Mouse (Mus musculus) liver, embryonic 11.5 days (tissue): ENCODE measurements around the gene Pon3. TPM values are rescaled to one million over a fixed set of nuclear protein-coding genes. Genes with fewer than 3 reads are reported as not detected.

Experiments
- ATAC-seq: fragments of 200-750 bp; cut with Nextera tagmentation; replicated peaks from 2 replicates; pipeline ENCODE4 v1.8.0; 2017; ENCODE audit warnings: moderate number of reproducible peaks, mild to moderate bottlenecking, moderate TSS enrichment, moderate library complexity; ENCODE audit not compliant: low FRiP score
- DNase-seq: peaks from one replicate; pipeline ENCODE4 v3.0.0-alpha.2; 2017; ENCODE audit warnings: low spot score
- H3K27ac ChIP-seq: fragments of 300-500 bp; sonication (generic); 2 replicates; pipeline ENCODE4 v1.5.1; 2014; ENCODE audit warnings: mild to moderate bottlenecking, low read depth, low read length, control low read depth
- H3K27me3 ChIP-seq: fragments of 300-500 bp; sonication (generic); replicated peaks from 2 replicates; pipeline ENCODE4 v1.6.1; 2014; ENCODE audit warnings: low read length, mixed read lengths; ENCODE audit not compliant: control insufficient read depth, insufficient read depth
- H3K36me3 ChIP-seq: fragments of 300-500 bp; sonication (generic); 2 replicates; pipeline ENCODE4 v1.6.1; 2014; ENCODE audit warnings: mild to moderate bottlenecking, low read length, moderate library complexity, mixed read lengths; ENCODE audit not compliant: control insufficient read depth, insufficient read depth
- H3K4me1 ChIP-seq: fragments of 300-500 bp; sonication (generic); replicated peaks from 2 replicates; pipeline ENCODE4 v1.6.1; 2014; ENCODE audit warnings: low read length, mixed read lengths; ENCODE audit not compliant: control insufficient read depth, insufficient read depth
- H3K4me2 ChIP-seq: fragments of 300-500 bp; sonication (generic); 2 replicates; pipeline ENCODE4 v1.6.1; 2014; ENCODE audit warnings: mild to moderate bottlenecking, control low read depth, moderate library complexity
- H3K4me3 ChIP-seq: fragments of 300-500 bp; sonication (generic); 2 replicates; pipeline ENCODE4 v1.5.1; 2014; ENCODE audit warnings: low read depth, low read length, control low read depth
- H3K9ac ChIP-seq: fragments of 300-500 bp; sonication (generic); 2 replicates; pipeline ENCODE4 v1.6.1; 2014; ENCODE audit warnings: low read depth, low read length, control low read depth
- H3K9me3 ChIP-seq: fragments of 300-500 bp; sonication (generic); 2 replicates; pipeline ENCODE4 v1.6.1; 2016; ENCODE audit warnings: low read length, inconsistent platforms, mixed read lengths; ENCODE audit not compliant: control insufficient read depth
- WGBS: fragments of 180-500 bp; shearing (Covaris S2); extraction: QIAGEN DNeasy Blood & Tissue Kit; methylation state at CpG from one replicate; pipeline ENCODE4 v1.1.7; 2014; 5-methylcytosine and 5-hydroxymethylcytosine counted together
- polyA plus RNA-seq: library from polyadenylated mRNA; unstranded; fragments of >200 nt; fragmentation: Nextera tagmentation; extraction: Ambion mirVana; gene quantifications from 2 replicates; pipeline ENCODE4 v1.2.1, GENCODE M21; 2014

Pon3 gene
- polyA plus RNA-seq, 1 experiment from 2014 or later = 18.5 TPM

DNA sequence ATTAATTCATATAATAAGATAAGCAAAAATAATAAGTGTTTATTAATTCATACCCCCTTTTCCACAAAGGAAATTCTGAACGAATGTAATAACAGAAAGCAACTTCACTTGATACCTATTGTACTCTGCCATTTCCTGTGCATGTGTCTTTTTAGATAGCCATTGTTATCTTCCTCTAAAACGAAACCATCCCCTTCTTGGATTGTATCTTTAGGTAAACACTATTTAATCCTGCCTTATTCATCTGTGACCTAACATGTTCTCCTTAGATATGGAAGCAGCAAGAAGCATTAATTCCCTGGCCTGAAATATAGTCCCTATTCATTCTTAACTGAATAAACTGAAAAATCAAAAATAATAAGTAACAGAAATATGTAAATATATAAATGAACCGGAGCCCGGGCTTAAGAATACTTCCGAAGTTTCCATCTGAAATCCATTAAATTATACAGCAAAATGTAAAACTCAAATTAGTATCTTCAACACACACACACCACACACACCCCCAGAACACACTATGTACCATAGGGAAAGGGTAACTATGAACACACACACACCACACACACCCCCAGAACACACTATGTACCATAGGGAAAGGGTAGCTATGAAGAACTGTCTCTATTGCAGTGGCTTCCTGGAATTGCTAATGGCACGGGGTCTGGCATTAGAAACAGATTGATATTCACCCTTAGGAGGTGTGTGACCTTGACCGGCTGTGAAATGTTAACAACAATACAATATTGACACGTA lies 7.3 kb upstream of the Pon3 start:
- ATAC-seq (peak; percentile 89), DNase-seq (no peak)
- no peak overlapping the region for H3K9ac ChIP-seq
- H3K36me3 ChIP-seq = 0 out of 2 replicates have a peak, but pooled peaks cover 4% of the 10 kb centered on the region
- H3K4me3 ChIP-seq = no peak overlapping the region
- H3K4me2 ChIP-seq = no peak overlapping the region
- peaks cover 3% of the 10 kb centered on the region; the same call in 1 of the 2 replicates for H3K4me1 ChIP-seq
- no peaks in the 10 kb centered on the region for H3K27me3 ChIP-seq
- WGBS = 70% methylated on average over 8 of the region's 8 CpGs
- no peaks in the 10 kb centered on the region for H3K9me3 ChIP-seq
- 0 out of 2 replicates have a peak overlapping the region, but pooled peaks have one; percentile 36 for H3K27ac ChIP-seq

GRCm38 (mm10) chr6:5262322-5263249 lies 6.5 kb upstream of the Pon3 start:
- Histone ChIP-seq H3K4me1 (peaks cover 3% of the 10 kb centered on the region; the same call in 1 of the 2 replicates), H3K9me3 (no peaks in the 10 kb centered on the region), H3K27ac (peak overlapping the region; percentile 19; the same call in 1 of the 2 replicates), H3K4me3 (no peak overlapping the region), H3K9ac (no peak overlapping the region), H3K36me3 (0 out of 2 replicates have a peak, but pooled peaks cover 4% of the 10 kb centered on the region), H3K4me2 (no peak overlapping the region), H3K27me3 (no peaks in the 10 kb centered on the region)
- DNase-seq = no peak
- ATAC-seq = 0 out of 2 replicates have a peak, but pooled peaks have one; percentile 37
- WGBS = 72% methylated on average over 9 of the region's 10 CpGs

- Histone ChIP-seq H3K9ac (peak overlapping the region; percentile 72), H3K36me3 (no peaks in the 10 kb centered on the region), H3K27me3 (no peaks in the 10 kb centered on the region), H3K27ac (no peak overlapping the region), H3K4me2 (peak overlapping the region; percentile 84), H3K9me3 (no peaks in the 10 kb centered on the region), H3K4me3 (peak overlapping the region; percentile 60), H3K4me1 (peaks cover 13% of the 10 kb centered on the region)
- DNase-seq = no peak
- WGBS = 40% methylated on average over 6 of the region's 6 CpGs
- no peak for ATAC-seq
These were observed 795 bp downstream of the Pon3 start for GRCm38 (mm10) chr6:5255291-5255690.

DNA sequence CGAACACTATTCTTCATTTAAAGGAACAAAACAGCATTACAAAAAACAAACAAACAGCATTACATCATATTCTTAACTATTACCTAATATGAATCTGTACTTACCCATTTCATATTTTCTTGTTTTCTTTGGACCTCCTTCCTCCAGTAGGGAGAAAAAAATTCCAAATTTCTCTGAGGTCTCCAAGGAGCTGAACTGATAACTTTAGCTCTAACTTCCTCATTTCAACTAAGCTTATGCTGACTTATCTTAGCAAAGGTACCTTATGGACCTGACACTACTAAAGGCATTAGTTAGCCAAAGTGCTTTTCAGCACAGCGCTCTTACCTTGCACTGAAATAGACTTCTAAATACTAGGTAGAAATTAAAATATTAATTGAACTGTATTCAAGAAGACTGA lies 1.2 kb downstream of the Pon3 start:
- Histone ChIP-seq H3K9me3 (no peaks in the 10 kb centered on the region), H3K4me1 (peaks cover 13% of the 10 kb centered on the region), H3K27me3 (no peaks in the 10 kb centered on the region), H3K9ac (no peak overlapping the region), H3K27ac (no peak overlapping the region), H3K4me3 (peak overlapping the region; percentile 60), H3K4me2 (peak overlapping the region; percentile 84), H3K36me3 (no peaks in the 10 kb centered on the region)
- DNase-seq = no peak
- no peak for ATAC-seq
- 89% methylated on average over 2 of the region's 2 CpGs for WGBS

GRCm38 (mm10) chr6:5245926-5246325 lies 10.2 kb downstream of the Pon3 start:
- no peak overlapping the region for H3K4me3 ChIP-seq
- ATAC-seq = no peak
- WGBS = 81% methylated on average over 6 of the region's 6 CpGs
- H3K27ac ChIP-seq = no peak overlapping the region
- DNase-seq = no peak
- H3K4me1 ChIP-seq = no peaks in the 10 kb centered on the region
- H3K27me3 ChIP-seq = no peaks in the 10 kb centered on the region
- peaks cover 4% of the 10 kb centered on the region for H3K36me3 ChIP-seq
- H3K4me2 ChIP-seq = no peak overlapping the region
- H3K9me3 ChIP-seq = no peaks in the 10 kb centered on the region
- H3K9ac ChIP-seq = no peak overlapping the region

GRCm38 (mm10) chr6:5238799-5239198 lies 17.3 kb downstream of the Pon3 start:
- ATAC-seq = no peak

GRCm38 (mm10) chr6:5237510-5237909 lies 18.6 kb downstream of the Pon3 start:
- Histone ChIP-seq H3K4me1 (peaks cover 7% of the 10 kb centered on the region; the same call in 1 of the 2 replicates), H3K36me3 (no peaks in the 10 kb centered on the region), H3K9ac (no peak overlapping the region), H3K4me3 (no peak overlapping the region), H3K9me3 (no peaks in the 10 kb centered on the region), H3K27ac (no peak overlapping the region), H3K27me3 (no peaks in the 10 kb centered on the region), H3K4me2 (no peak overlapping the region)
- 75% methylated on average over 4 of the region's 4 CpGs for WGBS
- DNase-seq (no peak), ATAC-seq (no peak)

More at GRCm38 (mm10) chr6:5238799-5239198, 17.3 kb downstream of the Pon3 start:
- Histone ChIP-seq H3K27ac (no peak overlapping the region), H3K4me3 (no peak overlapping the region), H3K27me3 (no peaks in the 10 kb centered on the region), H3K4me1 (peaks cover 7% of the 10 kb centered on the region; the same call in 1 of the 2 replicates), H3K9me3 (no peaks in the 10 kb centered on the region), H3K4me2 (no peak overlapping the region), H3K36me3 (no peaks in the 10 kb centered on the region), H3K9ac (no peak overlapping the region)
- WGBS = 91% methylated on average over 3 of the region's 3 CpGs
- no peak for DNase-seq

- H3K27ac ChIP-seq = no peak overlapping the region
- ATAC-seq = peak; percentile 71
- no peaks in the 10 kb centered on the region for H3K27me3 ChIP-seq
- H3K36me3 ChIP-seq = no peaks in the 10 kb centered on the region
- no peak overlapping the region for H3K4me3 ChIP-seq
- no peaks in the 10 kb centered on the region for H3K9me3 ChIP-seq
- H3K9ac ChIP-seq = no peak overlapping the region
- no peak overlapping the region for H3K4me2 ChIP-seq
- no peak for DNase-seq
- peaks cover 7% of the 10 kb centered on the region; the same call in 1 of the 2 replicates for H3K4me1 ChIP-seq
- 84% methylated on average over 8 of the region's 8 CpGs for WGBS
These were observed 19.2 kb downstream of the Pon3 start for GRCm38 (mm10) chr6:5236843-5237371.
